Mouse (Mus musculus) T-helper 2 cell (primary cell): ENCODE data around the gene Usp21.

Source experiments
- in situ Hi-C: fragments of 300-600 bp; cut with MboI, MseI; formaldehyde crosslinking; loops from one replicate; pipeline ENCODE4 v1.15.1; 2025; ENCODE audit warnings: high pct_unique_total_duplicates

Gene Usp21

DNA sequence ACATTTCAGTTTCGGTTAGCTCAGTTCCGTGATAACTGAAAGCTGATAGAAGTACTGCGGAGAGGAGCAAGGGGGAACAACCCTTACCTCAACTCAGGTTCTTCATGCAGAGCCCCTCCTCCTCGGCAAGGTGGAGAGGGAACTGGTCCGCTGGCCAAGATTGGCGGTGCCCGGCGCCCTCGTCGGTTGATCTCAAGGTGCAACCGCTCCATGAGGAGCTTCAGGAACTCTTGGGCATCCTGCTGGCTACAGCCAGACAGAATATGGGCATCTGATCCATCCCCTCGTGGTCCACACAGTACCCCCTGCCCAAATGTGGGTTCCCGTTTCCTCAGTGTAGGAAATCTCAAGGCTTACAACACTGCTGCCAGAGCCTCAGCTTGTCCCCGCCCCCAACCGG lies 3.3 kb downstream of the Usp21 start:
- in situ Hi-C loops, result loop anchor here (5.0 kb wide), 1 partner anchor 63 kb away; the partner anchor contains the start of genes Nit1 and Pfdn2

DNA sequence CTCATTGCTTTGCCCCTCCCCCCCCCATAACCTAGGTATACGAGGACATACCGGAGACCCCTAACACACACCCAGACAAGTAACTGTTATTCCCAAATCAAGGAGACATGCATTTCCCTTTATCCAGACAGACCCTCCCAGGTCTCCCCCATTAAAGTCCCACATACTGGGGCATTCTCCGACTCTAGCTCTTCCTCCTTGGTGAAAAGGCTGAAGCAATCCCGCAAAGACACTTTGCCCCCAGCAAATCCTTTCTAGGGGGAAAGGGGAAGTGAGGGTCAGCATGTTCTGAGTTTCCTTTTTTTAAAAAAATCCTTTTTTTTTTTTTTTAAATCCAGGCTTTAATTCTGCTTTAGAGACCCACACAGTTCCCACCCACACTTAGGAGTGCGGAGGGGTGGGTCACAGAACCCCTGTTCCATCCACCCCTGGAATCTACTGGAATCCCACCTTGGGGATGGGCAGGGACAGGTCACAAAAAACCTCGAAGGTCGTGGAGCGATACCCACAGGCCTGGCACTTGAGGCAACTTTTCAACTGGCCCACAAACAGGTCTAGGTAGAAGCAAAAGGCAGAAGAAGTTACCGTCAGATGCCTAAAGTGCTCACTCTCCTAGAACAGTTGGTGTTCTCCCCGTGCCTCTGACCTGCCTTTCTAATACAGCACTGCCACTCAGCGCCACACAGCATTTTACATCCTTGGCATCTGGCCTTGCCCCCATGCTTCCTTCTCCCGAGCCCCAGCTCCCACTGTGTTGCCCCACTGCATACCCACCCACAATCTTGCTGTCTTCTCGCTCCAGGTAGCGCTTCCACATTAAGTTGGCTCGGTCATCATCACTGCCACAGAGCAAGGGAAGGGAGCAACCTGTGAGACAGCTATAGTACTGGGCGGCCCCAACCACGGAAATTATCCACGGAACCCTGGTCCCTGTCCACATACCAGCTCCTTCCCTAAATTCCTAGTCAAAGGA lies 4.3 kb downstream of the Usp21 start:
- in situ Hi-C loops, result loop anchor here (5.0 kb wide), 1 partner anchor 64 kb away; the partner anchor contains the start of genes Nit1 and Pfdn2

DNA sequence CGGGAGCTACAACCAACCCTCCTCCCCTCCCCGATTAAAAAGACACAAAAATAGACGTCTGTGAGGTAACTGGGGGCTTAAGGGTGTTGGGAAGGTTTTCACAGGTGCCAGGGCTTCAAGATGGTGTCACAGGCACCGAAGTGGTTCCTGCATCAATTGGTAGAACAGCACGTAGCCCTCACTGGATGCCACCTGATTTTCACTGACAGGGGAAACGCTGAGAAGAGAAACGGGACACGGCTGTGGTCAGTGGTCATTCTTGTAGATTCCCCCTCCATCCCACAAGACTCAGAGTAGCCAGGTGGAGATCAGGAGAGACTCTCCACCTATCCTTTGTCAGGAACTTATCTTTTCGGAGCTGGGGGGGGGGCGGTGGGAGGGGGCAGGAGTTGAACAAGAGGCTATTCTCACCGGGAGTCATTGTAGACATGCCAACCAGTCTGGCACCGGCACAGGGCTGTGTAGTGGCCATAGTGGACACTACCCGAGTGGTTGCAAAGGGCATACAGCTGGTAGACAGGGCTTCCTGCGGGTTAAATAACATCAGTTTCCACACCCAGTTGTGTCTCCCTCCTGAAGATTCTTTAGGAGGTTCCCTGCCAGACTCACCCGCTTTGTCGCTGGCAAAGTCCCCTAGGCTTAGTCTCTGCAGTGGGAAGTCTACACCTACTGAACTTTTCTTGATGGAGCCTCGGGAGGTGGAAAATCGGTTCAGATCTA lies 5.5 kb downstream of the Usp21 start:
- in situ Hi-C loops, result loop anchor here (5.0 kb wide), 1 partner anchor 65 kb away; the partner anchor contains the start of genes Nit1 and Pfdn2

DNA sequence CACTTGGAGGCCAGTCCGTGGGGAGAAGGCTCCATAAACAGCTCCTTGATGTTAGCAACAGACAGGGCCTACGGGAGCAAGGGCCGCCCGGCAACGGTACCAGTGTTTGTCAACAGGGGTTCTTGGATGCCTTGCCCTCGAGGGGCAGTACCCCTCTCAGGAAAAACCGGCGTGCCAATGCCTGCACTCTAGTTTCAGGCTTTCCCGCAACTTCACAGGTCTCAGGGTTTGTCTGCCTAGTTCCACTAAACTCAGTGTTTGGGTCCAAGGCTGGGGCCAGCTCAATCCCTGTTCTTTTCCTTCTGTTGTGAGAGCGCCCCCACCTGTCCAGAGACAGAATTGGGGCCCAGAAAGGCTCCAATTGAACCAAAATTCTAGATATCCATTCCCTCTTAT lies 6.3 kb downstream of the Usp21 start:
- in situ Hi-C loops, result loop anchor here (5.0 kb wide), 1 partner anchor 66 kb away; the partner anchor contains the start of genes Nit1 and Pfdn2

DNA sequence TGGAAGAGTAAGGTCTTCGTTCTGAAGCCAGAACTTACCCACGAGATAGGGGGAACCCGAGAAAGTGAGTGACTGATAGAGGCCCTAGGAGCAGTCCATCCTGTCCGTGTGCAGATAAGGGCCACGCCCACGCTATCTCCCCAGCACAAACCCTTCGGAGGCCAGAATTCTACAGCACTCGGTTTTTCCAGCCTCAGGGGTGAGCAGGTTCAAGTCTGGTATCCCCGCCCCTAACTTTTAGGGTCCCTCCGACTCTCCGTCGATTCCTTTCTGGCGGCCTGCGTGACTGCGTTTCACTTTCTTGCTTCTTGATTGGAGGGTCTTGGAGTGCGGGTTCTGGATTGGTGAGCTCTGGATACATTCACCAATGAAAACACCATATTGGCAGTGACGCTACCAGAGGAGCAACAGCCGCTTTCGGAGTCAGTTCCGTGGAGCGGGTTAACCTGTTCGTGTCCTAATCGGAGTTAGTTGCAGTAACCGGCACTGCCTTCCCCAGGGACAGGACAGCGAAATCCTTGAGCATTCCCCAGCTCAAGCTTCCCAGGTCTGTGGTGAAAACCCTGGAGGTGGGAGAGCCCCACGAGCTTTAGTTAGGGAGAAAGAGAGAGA lies 6.8 kb downstream of the Usp21 start, which contains the start of gene Ppox:
TSS of gene Ppox (minus strand) at position 271 of the 612 bp plus-strand sequence.
- in situ Hi-C loops, result loop anchor here (5.0 kb wide), 1 partner anchor 66 kb away; the partner anchor contains the start of genes Nit1 and Pfdn2

DNA sequence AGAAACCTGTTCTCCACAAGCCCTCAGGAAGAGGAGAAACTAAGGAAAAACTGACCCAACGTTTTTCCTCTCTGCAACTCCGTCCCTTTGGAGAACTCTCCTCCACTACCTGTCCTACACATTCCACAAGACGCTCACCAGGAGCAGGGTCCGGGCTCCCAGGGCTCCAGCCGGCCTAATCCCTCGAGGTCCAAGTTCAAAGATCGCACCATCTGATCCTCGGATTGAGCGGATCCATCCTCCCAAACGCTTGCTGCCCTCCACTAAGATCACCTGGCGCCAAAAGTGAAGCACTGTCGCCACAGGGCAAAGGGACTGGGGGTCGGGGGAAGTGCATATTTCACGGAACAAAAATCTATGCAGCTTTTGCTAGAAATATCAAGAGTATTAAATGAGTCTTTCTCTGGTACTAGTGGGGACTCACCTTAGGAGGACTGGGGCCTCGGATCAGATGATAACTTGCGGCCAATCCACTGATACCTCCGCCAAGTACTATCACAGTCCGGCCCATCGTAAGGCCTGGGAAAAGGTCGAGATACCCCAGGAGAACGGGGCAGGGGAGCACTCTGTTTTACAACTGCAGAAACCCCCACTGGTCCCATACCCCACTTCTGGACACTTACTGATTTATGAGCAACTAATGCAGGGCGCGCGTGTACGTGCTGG lies 7.4 kb downstream of the Usp21 start:
- in situ Hi-C loops, result loop anchor here (5.0 kb wide), 1 partner anchor 67 kb away; the partner anchor contains the start of genes Nit1 and Pfdn2

DNA sequence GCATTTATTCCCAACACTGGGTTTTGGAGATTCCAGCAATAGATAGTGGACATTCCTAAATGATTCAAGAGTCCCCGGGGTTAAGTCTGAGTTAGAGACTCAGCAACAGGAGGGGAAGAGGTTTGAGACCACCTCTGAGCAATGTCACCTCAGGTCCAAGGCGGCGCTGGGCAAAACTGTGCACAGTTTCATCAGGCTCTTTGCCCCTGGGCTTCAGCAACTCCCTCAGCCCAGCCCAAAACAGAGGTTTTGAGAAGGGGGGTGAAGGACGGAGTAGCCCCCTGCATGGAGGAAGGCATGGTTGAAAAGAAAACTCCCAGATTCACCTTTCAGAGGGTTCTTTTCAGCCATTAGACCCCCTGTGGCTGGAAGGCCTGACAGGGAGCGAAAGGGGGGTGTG lies 8.1 kb downstream of the Usp21 start:
- in situ Hi-C loops, result loop anchor here (5.0 kb wide), 1 partner anchor 68 kb away; the partner anchor contains the start of genes Nit1 and Pfdn2

DNA sequence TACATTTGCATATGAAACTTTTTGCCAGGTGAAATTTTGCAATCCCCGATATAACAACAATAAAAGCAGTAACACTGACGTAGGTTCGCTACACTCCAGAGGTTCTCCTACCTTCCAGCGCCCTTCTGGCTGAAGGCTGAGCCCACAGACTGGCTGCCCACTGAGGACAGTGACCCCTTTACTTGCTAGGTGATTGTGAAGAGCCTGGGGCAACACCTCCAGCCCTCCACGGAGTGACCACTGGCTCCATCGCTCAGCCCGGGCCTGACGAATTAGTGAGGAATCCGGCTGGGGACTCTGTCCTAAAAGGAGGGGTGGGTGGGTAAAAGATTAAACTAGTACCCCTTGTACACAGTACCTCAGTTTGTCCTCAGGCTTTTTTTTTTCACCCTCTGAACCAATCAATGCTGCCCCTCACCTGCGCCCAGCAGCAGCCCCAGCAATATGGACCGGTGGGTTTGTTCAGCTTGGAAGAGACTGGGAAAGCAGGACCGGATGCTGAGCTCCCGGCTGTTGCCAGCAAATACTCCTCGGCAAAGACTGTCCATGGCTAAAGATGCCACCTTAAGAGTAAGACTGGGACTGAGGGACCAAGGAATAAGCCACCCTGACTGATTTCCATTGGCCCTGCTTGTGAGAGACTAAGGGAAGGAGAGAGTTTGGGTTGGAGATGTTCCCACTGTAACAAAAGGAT lies 8.6 kb downstream of the Usp21 start:
- in situ Hi-C loops, result no loop called here

DNA sequence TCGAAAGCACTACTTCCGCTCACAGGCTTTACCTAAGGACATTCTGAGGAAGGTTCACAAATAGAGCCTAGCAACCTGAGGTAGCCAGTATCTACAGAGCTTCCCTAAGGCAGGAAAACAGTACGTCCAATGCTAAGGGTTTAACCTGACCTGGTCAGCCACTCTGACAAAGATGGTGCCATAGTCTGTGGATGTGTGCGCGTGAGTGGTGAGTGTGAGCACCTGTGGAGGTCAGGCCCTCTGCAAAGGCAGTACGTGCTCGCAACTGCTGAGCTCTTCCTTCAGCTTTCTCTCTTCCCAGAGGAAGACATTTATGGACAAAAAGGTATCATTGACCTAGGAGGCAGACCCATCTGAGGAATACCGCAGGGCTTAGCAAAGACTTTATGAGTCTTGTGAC lies 9.4 kb downstream of the Usp21 start:
- in situ Hi-C loops, result no loop called here

DNA sequence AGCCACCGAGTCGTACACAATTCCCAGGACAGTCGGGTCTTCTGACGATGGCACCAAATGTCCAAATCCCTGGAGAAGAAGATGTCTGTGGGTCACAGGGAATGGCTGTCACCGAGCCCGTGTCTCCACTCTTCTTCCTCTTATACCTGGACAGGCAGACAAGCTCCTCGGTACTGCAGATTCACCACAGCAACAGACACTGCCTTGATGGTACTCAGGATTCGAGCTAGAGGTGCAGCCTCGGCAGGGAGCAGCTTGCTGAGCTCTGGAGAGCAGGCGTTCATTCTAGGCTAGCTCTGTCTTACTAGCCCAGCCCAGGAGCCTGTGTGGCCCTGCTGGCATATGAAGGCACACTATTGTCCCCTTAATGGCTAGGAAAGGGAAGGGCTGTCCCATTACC lies 10.1 kb downstream of the Usp21 start:
- in situ Hi-C loops, result no loop called here

DNA sequence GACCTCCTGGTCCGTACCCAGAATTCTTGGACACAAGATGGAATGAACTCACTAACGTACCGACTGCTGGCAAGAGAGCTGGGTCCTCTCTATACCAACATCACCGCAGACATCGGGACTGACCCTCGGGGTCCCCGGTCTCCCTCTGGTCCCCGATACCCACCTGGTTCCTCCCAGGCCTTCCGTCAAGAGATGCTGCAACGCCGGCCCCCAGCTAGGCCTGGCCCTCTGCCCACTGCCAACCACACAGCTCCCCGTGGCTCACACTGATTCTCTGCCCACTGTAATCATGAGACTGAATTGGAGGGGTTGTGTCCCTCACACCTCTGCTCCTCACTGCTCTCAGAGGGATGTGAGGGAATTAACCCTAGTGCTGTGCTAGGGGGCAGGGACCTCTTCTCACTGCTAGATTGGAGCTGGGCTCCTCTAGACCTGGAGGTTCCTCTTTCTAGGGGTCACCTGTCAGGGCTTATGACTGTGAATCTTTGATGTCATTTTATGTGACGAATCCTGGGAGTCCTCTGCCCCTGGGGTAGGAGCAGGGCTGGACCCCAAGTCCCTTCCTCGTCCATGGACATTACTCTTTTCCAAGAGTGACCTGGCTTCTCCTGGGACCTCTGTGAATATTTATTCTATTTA lies 11.6 kb downstream of the Usp21 start:
- in situ Hi-C loops, result no loop called here

DNA sequence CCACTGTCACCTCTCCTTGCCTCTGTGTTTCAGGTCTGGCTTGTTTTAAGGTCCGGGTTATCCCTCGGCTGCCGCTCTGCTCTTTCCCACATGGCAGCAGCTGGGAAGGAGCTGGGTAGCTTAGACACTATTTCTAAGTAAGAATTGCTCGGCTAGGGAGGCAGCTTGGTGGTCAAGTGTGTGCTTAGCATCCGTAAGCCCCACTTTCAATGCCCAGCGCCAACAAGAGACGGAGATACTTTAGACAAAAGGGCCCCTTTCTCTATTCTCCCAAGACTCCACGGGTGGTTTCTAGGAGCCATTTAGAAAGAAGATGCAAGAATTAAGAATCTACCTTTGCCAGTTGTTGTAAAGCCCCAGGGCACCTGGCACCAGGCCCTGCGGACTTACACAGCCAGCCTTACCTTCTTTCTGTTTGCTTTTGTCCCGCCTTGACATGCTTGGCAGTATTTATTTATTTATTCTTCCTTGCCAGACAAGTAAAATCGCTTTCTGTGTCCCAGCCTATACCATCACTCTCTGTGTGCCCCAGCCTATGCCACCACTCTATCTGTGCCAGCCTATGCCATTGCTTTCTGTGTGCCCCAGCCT lies 12.6 kb downstream of the Usp21 start:
- in situ Hi-C loops, result no loop called here

DNA sequence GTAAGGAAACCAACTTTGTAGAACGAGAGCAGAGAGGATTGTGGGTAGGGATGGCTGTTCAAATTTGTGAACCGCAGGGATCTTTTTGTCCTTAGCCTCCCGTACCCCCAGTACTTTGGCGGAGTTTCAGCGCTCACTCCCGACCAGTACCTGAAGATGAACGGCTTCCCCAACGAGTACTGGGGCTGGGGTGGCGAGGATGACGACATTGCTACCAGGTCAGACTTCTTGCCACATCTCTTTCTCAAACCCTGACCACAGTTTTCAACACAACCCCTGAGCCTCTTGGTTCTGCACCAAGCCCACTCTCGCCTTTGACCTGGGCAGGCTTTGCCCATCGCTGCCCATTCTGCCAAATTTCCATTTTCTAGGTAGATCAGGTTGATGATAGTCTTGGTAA lies 13.6 kb downstream of the Usp21 start:
- in situ Hi-C loops, result no loop called here

DNA sequence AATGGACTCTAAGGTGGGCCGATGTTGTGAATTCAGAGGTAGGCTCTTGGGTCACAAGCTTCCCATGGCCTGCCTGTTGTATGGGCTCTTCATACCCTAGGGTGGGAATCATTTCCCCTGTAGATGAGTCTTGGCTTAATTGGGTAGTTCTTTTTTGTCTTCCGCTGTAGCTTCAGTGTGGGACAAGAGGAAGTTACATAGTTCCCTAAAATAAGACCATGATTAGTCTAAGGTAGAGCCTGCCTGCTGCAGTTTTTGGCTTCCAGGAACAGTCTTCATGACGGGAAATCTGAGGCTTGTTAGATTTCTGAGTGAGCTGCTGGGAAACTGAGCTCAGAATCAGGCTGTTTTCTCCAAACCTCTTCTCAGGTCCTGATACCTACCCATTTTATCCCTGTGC lies 15.7 kb downstream of the Usp21 start:
- in situ Hi-C loops, result no loop called here

DNA sequence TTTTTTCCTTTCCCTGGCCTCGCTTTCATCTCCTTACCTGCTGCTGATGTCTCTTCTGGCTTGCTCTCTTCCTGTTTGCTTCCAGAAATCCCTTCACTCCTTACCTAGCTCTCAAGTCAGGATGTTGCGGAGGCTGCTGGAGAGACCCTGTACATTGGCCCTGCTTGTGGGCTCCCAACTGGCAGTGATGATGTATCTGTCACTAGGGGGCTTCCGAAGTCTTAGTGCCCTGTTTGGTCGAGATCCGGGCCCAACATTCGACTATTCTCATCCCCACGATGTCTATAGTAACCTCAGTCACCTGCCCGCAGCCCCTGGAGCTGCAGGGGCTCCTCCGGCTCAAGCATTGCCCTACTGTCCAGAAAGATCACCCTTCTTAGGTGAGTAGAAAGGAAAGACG lies 16.2 kb downstream of the Usp21 start:
- in situ Hi-C loops, result no loop called here

DNA sequence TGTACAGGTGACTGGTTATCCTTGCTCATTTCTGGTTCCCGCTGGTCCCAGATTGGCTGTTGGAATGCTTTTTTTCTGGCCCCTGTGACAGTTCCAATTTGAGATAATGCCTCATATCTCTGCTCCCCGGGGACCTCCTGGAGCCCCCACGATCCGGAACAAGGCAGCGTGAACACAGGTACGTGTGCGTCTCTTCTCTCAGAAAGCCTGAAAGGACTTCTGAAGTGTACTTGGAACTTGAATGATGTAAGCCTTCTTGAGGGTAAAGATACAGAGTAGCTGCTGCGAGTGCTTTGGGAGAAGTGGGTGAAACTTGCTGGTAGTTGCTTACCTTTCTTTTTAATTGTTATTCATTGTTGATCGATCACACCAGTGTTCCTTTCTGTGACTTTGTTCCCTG lies 16.6 kb downstream of the Usp21 start:
- in situ Hi-C loops, result no loop called here

DNA sequence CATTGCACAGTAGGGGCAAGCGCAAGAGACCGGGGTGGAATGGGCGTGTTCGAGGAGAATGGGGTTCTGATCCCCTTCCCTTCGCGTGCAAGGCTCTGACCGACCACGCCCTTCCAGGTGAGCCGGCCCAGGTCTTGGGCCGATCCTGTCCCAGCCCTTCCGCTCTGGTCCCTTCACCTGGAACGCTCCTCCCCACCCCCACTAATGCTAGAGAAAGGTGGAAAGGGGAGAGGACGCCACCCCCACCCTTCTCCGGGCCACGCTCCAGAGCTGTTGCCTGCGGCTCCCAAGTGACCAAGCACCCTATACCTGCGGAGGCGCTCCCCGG lies 17.3 kb downstream of the Usp21 start:
- in situ Hi-C loops, result no loop called here

DNA sequence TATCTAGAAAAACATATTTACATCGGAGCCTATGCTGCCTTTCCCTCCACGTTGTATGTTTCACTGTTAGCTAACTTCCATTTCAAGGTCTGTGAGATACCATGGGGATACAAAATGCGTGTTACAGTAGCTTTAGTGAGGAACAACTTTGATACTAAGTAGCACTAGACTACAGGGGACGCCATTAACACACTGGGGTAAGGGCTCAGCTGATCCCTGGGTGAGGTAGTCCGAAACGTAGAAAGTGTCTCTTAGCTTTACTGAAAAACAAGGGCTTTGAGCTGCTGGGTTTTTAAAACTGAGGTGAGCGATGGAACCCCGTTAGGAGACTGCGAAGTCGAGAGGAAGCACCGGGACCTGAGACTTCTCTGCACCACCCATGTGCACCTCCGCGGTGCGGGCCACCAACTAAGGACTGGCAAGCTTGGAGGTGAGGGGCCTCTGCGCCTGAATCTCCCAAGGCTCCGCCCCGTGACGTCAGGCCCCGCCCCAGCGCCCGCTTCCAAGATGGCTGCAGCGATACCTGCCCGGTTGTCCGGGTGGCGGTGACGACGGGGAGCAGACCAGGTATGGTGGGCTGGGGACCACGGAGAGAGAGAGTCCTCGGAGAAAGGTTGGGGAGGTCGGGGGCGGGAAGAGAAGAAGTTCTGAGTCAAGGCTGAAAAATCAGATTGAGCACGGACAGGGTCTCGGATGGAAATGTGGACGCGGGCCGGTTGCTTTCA lies 17.8 kb downstream of the Usp21 start, which contains the start of gene B4galt3:
TSS of gene B4galt3 (plus strand) at position 481 of the 725 bp plus-strand sequence.
- in situ Hi-C loops, result no loop called here

DNA sequence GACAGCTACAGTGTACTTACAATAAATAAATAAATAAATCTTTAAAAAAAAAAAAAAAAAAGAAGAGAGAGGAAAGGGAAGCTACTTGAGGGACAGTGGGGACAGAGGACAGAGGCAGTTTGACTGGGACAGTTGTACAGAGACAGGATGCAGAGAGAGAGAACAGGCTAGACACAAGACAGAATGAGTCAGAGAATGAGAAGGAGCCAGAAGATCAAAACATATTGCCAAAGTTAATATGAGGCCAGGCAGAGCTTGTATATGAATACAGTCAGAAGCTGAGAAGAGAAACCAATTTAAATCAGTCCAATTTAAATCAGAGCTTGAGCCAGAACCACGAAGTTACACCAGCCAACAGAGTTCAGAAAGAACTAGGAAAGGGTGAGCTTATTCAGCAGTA lies 19.4 kb downstream of the Usp21 start:
- in situ Hi-C loops, result no loop called here
